Mouse (Mus musculus): ENCODE measurements around the gene Gm20854.
"Not testable (repeated sequence)": the region's sequence is repeated elsewhere in the genome, so short reads cannot be mapped to it uniquely, and the experiment has no call there.

Gene Gm20854

DNA sequence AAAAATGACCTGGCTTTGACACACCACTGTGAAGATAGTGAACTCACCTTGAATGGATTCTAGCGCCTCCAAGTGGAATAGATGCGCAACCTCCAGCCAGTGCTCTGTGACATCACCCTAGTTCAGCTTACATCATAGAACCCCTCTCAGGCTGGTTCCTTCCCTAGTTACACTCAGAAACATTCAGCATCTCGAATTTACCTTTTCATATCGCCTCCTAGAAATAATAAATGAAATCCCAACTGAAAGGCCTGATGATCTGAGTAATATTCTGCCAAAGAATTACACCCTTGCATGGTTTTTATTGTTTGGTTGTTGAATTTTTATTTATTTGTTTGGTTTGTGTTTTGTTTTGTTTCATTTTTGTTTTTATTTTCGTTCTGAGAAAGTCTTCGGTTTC, at the start of gene Gm20854:
TSS of gene Gm20854 (minus strand) at position 101 of the 400 bp plus-strand sequence.
- DNase-seq (ENCODE audit: low spot score in 2 of 2) = not testable (repeated sequence)
